Mouse (Mus musculus) ovary, adult 2 months (tissue): ENCODE results near the gene Krt72. TPM values are rescaled to one million over a fixed set of nuclear protein-coding genes. Genes with fewer than 3 reads are reported as not detected.

ENCODE experiments used
- polyA plus RNA-seq: library from polyadenylated mRNA; depleted of rRNA; stranded (reverse); fragments of >200 nt; gene quantifications from 2 replicates; pipeline ENCODE4 v1.2.3, GENCODE M21; 2012; rRNA removed

Krt72 gene
- not detected in 2 replicates for polyA plus RNA-seq

GRCm38 (mm10) chr15:101786360-101786759 is at the start of gene Krt72:
TSS of gene Krt72 (minus strand) at chr15:101786460.

GRCm38 (mm10) chr15:101817875-101818274 is 31.6 kb upstream of the Krt72 start, which contains the start of gene Krt2:
TSS of gene Krt2 (minus strand) at chr15:101818169.

GRCm38 (mm10) chr15:101802296-101802835 is 16.1 kb upstream of the Krt72 start, which contains the start of gene Krt73:
TSS of gene Krt73 (minus strand) at chr15:101802346.

GRCm38 (mm10) chr15:101742711-101743110 is 43.5 kb downstream of the Krt72 start, which contains the start of gene Krt71:
TSS of gene Krt71 (minus strand) at chr15:101743109.

Other genes starting within 250 kb of the Krt72 start
- not detected in 2 replicates for gene Krt82, start 235.8 kb downstream of the Krt72 start, polyA plus RNA-seq
- 0.17 and 0.46 TPM in 2 replicates for gene Krt90, start 223.5 kb downstream of the Krt72 start, polyA plus RNA-seq
- gene Krt75, start 212.6 kb downstream of the Krt72 start, polyA plus RNA-seq, result 0.10 and 0.25 TPM in 2 replicates
- gene Gm5414, start 158.3 kb downstream of the Krt72 start, polyA plus RNA-seq, result not detected in 2 replicates
- not detected in 2 replicates for gene Gm5478, start 139.1 kb downstream of the Krt72 start, polyA plus RNA-seq
- gene Krt6b, start 106.2 kb downstream of the Krt72 start, polyA plus RNA-seq, result 0.06 and 1.4 TPM in 2 replicates
- gene Krt6a, start 92.2 kb downstream of the Krt72 start, polyA plus RNA-seq, result 0.22 and 0.31 TPM in 2 replicates
- gene Krt5, start 73.6 kb downstream of the Krt72 start, polyA plus RNA-seq, result 0.10 and 0.13 TPM in 2 replicates
- gene Krt71, start 43.4 kb downstream of the Krt72 start, polyA plus RNA-seq, result 0.07 TPM in 1 of 2 replicates, not detected in the other
- gene Krt73, start 15.9 kb upstream of the Krt72 start, polyA plus RNA-seq, result 0.28 and 0.74 TPM in 2 replicates
- not detected in 2 replicates for gene Krt2, start 31.7 kb upstream of the Krt72 start, polyA plus RNA-seq
- gene Krt1, start 64.3 kb upstream of the Krt72 start, polyA plus RNA-seq, result 1.9 and 2.8 TPM in 2 replicates
- gene Krt77, start 83.2 kb upstream of the Krt72 start, polyA plus RNA-seq, result not detected in 2 replicates
- 0.10 and 0.13 TPM in 2 replicates for gene Krt76, start 106.5 kb upstream of the Krt72 start, polyA plus RNA-seq
- 0.17 and 0.18 TPM in 2 replicates for gene Krt4, start 138.3 kb upstream of the Krt72 start, polyA plus RNA-seq
- 5.7 and 6.6 TPM in 2 replicates for gene Krt79, start 153.9 kb upstream of the Krt72 start, polyA plus RNA-seq
- 0.05 TPM in 1 of 2 replicates, not detected in the other for gene Krt78, start 167.8 kb upstream of the Krt72 start, polyA plus RNA-seq
- 138 and 174 TPM in 2 replicates for gene Krt8, start 218.0 kb upstream of the Krt72 start, polyA plus RNA-seq
- gene Krt18, start 241.7 kb upstream of the Krt72 start, polyA plus RNA-seq, result 119 and 120 TPM in 2 replicates